Mouse (Mus musculus): ENCODE measurements at regions not wholly inside any gene's neighbourhood (a gene's known extent, or its start where the extent isn't known, plus 50 kb on each side); places are given as distances from the start of the nearest gene placed in this dataset.

- 80% methylated on average over 5 of the region's 5 CpGs for WGBS
- DNase-seq (ENCODE audit: low read depth, low spot score) = no peak
Measured at GRCm38 (mm10) chr14:105383382-105383781, 125.0 kb downstream of the Ndfip2 start.

DNA sequence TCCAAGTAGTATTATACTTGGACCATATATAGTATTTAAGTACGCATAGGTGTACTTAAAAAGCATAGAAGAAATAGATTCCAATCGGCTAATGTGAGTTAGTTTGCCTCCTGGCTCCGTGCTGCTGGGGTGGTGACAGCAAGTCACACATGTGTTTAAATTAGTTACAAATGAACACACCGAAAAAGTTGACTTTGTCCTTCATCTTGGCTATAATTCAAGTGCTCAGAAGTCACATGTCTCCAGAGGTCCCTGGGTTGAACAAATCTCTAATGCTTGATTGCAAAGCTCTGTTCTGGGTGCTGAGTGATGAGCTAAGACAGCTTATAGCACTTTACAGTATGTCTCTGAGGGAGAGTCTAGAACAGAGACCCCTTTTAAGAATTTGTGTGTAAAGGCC is 121.7 kb downstream of the Ndfip2 start:
- WGBS = 68% methylated on average over 4 of the region's 4 CpGs
- DNase-seq (ENCODE audit: low read depth, low spot score) = no peak

GRCm38 (mm10) chr14:105377770-105378169 is 119.4 kb downstream of the Ndfip2 start:
- no peak for DNase-seq (ENCODE audit: low read depth, low spot score)

DNA sequence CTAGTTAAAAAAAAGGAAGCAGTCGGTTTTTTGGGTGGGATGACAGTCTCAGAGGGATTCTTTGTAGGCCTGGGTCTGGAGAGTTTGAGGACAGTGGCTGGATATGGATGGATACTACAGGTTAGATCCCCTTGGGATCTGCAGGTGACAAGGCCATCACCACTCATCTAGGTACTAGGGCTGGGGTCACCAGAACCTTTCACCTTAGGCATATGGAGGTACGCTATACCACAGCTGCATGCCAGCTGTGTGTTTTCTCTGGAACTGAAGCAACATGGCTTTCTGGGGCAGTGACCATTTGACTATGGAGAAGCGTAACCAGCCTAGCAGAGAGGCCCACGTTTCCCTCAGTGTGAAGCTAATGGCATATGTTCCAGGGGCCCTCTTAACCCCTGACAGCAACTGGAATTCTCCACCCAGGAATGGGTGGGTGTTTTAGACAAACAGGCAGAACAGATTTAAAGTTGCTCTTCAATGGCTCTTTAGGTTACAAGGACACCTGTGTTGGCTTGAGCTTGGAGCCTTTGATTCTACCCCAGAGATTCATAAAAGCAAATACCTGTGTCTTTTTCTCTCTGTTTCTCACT is 118.8 kb downstream of the Ndfip2 start:
- DNase-seq (ENCODE audit: low read depth, low spot score) = no peak
- 83% methylated on average over 4 of the region's 4 CpGs for WGBS

More at GRCm38 (mm10) chr14:105377770-105378169, 119.4 kb downstream of the Ndfip2 start:
- WGBS = 43% methylated on average over 5 of the region's 5 CpGs

GRCm38 (mm10) chr14:105369637-105370435 is 111.5 kb downstream of the Ndfip2 start:
- WGBS = 60% methylated on average over 5 of the region's 5 CpGs
- no peak for DNase-seq (ENCODE audit: low read depth, low spot score)

GRCm38 (mm10) chr14:105360530-105360929 is 102.2 kb downstream of the Ndfip2 start:
- no peak for DNase-seq (ENCODE audit: low read depth, low spot score)
- 51% methylated on average over 6 of the region's 6 CpGs for WGBS

- no peak for DNase-seq (ENCODE audit: low read depth, low spot score)
- WGBS = 70% methylated on average over 3 of the region's 3 CpGs
Measured at GRCm38 (mm10) chr14:105359829-105360228, 101.5 kb downstream of the Ndfip2 start.
